Comparison of ENCODE assay signal across 8 mouse cellular contexts in the genomic region with DNA sequence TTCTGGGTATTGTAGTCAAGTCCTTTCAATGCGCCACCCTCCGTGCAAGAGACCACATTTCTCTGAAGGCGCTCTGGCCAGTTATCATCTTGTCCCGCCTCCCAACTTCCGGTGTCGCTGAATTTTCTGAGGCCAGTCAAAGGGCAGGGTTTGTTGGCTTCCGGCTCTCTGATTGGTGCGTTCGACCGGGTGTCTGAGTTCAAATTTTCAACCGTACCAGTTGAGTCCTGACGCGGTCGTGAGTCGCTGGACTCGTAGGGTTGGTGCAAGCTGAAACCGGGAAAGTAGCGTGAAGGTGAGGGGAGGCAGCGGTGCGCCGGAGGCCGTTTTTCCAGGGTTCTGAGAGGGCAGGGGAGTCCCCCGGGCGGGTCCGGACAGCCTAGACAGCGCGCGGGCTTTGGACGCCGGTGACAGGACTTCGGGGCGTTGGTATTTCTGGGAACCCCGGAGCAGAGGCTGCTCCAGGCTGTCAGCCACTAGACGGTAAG. TPM values are rescaled to one million over a fixed set of nuclear protein-coding genes. Genes with fewer than 3 reads are reported as not detected.
DNase-seq lines count a peak whose midpoint lies in the region; ATAC-seq and TF ChIP-seq lines count a peak whose summit lies in the region.

Tpx2 (plus strand) TSS at position 150 of the 488 bp plus-strand sequence.

- peak; percentile 100 for ATAC-seq in frontal cortex, adult (ENCODE audit: low TSS enrichment)
- peak; percentile 99 for ATAC-seq in lung, postnatal 0 days

- peaks cover 33% of the 10 kb centered on the region for H3K4me1 ChIP-seq in hindbrain, embryonic 10.5 days (replicated peaks)
- H3K4me1 ChIP-seq in lung, postnatal 0 days (ENCODE audit: insufficient read depth, low read depth, low read length) = no peaks in the 10 kb centered on the region

- peak; percentile 99 for DNase-seq in MN1 (ENCODE audit: low spot score)
- peak; percentile 98 for DNase-seq in cerebellum, adult 9-10 months
- peak; percentile 99 for DNase-seq in hindbrain, embryonic 10.5 days (ENCODE audit: low spot score)
- peak; percentile 97 for DNase-seq in layer of hippocampus, adult 9-11 months
- DNase-seq in lung, postnatal 0 days (ENCODE audit: low spot score) = peak; percentile 99
- DNase-seq in ovary, postnatal 14 days (ENCODE audit: low spot score) = peak; percentile 94
- DNase-seq in thymus, postnatal 14 days = peak; percentile 97

- peak; percentile 58 for TF ChIP-seq CTCF in lung, postnatal 0 days (IDR thresholded peaks at IDR 0.05)

- no peak for TF ChIP-seq EP300 in lung, postnatal 0 days (IDR thresholded peaks at IDR 0.05)

- H3K9me3 ChIP-seq in hindbrain, embryonic 10.5 days = no peaks in the 10 kb centered on the region
- no peaks in the 10 kb centered on the region for H3K9me3 ChIP-seq in lung, postnatal 0 days (ENCODE audit: low read length)

- peak within 1 kb of the TSS; percentile 84 for H3K4me2 ChIP-seq in lung, postnatal 0 days (replicated peaks; ENCODE audit: low read depth, low read length)

- H3K36me3 ChIP-seq in hindbrain, embryonic 10.5 days = peaks cover 39% of the 10 kb centered on the region
- no peaks in the 10 kb centered on the region for H3K36me3 ChIP-seq in lung, postnatal 0 days (ENCODE audit: insufficient read depth, low read length)

- peak within 1 kb of the TSS; percentile 95 for H3K27ac ChIP-seq in hindbrain, embryonic 10.5 days
- H3K27ac ChIP-seq in lung, postnatal 0 days (ENCODE audit: low read length) = 0 out of 2 replicates have a peak within 1 kb of the TSS, but pooled peaks have one; percentile 9

- H3K27me3 ChIP-seq in hindbrain, embryonic 10.5 days (ENCODE audit: insufficient read depth, poor library complexity, severe bottlenecking) = no peaks in the 10 kb centered on the region
- no peaks in the 10 kb centered on the region for H3K27me3 ChIP-seq in lung, postnatal 0 days (replicated peaks; ENCODE audit: insufficient read depth, low read length)

- WGBS in hindbrain, embryonic 10.5 days = under 1% methylated on average over 34 of the region's 34 CpGs
- under 1% methylated on average over 34 of the region's 34 CpGs for WGBS in lung, postnatal 0 days

- peak within 1 kb of the TSS; percentile 51; the same call in 1 of the 2 replicates for H3K9ac ChIP-seq in lung, postnatal 0 days (replicated peaks; ENCODE audit: low read depth)

- H3K4me3 ChIP-seq in hindbrain, embryonic 10.5 days = peak within 1 kb of the TSS; percentile 95
- peak within 1 kb of the TSS; percentile 80 for H3K4me3 ChIP-seq in lung, postnatal 0 days (ENCODE audit: low read depth, low read length)

RNA-seq across cellular contexts. Expression of gene Tpx2, which starts in this region (rescaled TPM):
- 106 and 137 TPM in 2 replicates for polyA plus RNA-seq in hindbrain, embryonic 10.5 days (2016; fragmentation: Nextera tagmentation; extraction: Ambion mirVana)
- 3.1 and 5.7 TPM in 2 replicates for polyA plus RNA-seq in lung, postnatal 0 days (2015; fragmentation: Nextera tagmentation; extraction: Ambion mirVana)

Comparison
In these comparisons a context has a peak if more than half of its experiments do, and no peak if none do; other contexts are left out.
1. Peak in every context shown above with its lines: DNase-seq, ATAC-seq, H3K4me3 ChIP-seq and H3K27ac ChIP-seq.
2. RNA of gene Tpx2 (polyA plus RNA-seq): 106 to 137 TPM in hindbrain, embryonic 10.5 days; 3.1 to 5.7 TPM in lung, postnatal 0 days; every median in the first group is over 10 times any median in the second.